Mouse (Mus musculus): ENCODE measurements around the gene Hemgn.

GRCm38 (mm10) chr4:46404042-46404795 is 9.1 kb downstream of the Hemgn start:
- no peak for TF ChIP-seq CTCF (IDR thresholded peaks at IDR 0.05; ENCODE audit: insufficient read depth, low read depth, low read length)
- TF ChIP-seq POLR2A (IDR thresholded peaks at IDR 0.05; ENCODE audit: insufficient read depth, low read depth, low read length), result no peak
